Mouse (Mus musculus) bone marrow macrophage, adult 2 months (primary cell): ENCODE results near the gene Cdh13.

Experiments
- CTCF ChIP-seq: IDR thresholded peaks from 2 replicates; pipeline ENCODE4 v1.5.1; 2012; ENCODE audit warnings: low read depth, mild to moderate bottlenecking, low read length, moderate library complexity
- POLR2A ChIP-seq: IDR thresholded peaks from 2 replicates; pipeline ENCODE4 v1.6.1; 2012; ENCODE audit warnings: mild to moderate bottlenecking, low read depth, low read length, borderline replicate concordance

DNA sequence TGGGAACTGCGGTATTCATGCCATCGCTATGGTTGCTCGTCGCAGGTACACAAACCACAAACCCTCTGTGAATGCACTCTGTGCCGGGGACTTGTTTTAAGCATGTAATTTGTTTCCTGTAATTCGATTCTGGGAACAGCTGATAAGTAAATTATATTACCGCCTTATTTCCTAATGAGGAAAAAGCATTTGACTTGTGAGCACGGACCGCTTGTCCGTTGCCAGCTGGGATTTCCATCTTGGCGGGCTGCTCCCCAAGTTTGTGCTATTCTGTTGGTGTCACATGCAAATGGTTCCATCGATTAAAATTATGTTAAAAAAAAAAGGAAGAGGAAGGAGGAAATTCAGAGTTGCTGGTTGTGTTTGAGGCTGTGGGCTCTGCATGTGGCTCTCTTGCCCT, 569.3 kb downstream of the Cdh13 start:
- TF ChIP-seq POLR2A (no peak), CTCF (no peak)
